Mouse (Mus musculus): ENCODE data around the gene Il6ra. TPM values are rescaled to one million over a fixed set of nuclear protein-coding genes. Genes with fewer than 3 reads are reported as not detected.

Gene Il6ra
- polyA plus RNA-seq, 1 experiment from 2014 or later: 3.4 TPM

DNA sequence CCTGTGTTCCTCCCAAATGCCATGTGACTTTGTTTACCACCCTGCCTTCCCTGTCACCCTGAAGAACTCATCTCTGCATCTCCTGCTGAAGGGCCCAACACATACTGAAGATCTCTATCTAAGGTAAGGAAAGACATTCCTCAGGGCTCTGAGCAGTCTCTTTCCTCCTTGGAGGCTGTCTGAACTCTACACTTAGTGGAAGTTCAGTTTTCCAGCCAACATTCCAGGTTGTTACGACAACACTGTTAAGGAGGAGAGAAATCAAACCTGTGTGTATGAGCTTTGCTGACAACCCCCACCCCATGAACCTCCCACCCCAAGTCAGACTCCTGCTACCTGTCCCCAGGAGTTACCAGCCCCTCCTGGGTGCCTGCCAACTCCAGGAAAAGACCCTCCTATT is 3.6 kb upstream of the Il6ra start:
- Histone ChIP-seq H3K4me3 (ENCODE audit: low read length) (no peak overlapping the region), H3K27ac (ENCODE audit: low read length) (no peak overlapping the region), H3K9me3 (ENCODE audit: control insufficient read depth, low read length) (no peaks in the 10 kb centered on the region), H3K27me3 (replicated peaks; ENCODE audit: control insufficient read depth, insufficient read depth, low read length) (peaks cover 6% of the 10 kb centered on the region; the same call in 1 of the 2 replicates), H3K4me1 (ENCODE audit: control insufficient read depth, insufficient read depth, low read length) (0 out of 2 replicates have a peak, but pooled peaks cover 15% of the 10 kb centered on the region), H3K4me2 (ENCODE audit: low read depth, low read length) (no peak overlapping the region), H3K36me3 (ENCODE audit: control insufficient read depth, insufficient read depth, low read length) (no peaks in the 10 kb centered on the region), H3K9ac (ENCODE audit: low read depth, low read length) (no peak overlapping the region)
- no peak for ATAC-seq
- 64% methylated on average over 1 of the region's 1 CpGs for WGBS

DNA sequence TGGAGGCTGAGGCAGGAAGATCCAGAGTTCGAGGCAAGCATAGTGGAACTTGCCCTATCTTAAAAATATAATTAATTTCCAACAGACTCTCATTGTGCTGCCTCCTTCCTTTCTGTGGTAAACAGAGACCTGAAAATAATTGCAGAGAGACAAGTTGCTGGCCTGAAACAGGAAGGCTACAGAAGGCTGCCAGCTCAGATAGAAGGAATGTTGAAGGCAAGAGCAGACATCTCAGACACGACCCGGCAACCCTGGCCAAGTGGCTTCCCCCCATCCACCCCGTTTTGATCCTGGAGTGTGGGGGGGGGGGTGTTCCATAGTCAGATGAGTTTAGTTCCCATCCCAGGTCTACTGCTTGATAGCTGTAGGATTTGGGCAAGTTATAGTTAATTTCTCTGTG is 1.7 kb upstream of the Il6ra start:
- H3K4me3 ChIP-seq (ENCODE audit: low read length): no peak overlapping the region
- WGBS: 70% methylated on average over 4 of the region's 4 CpGs
- H3K9ac ChIP-seq (ENCODE audit: low read depth, low read length): no peak overlapping the region
- H3K4me2 ChIP-seq (ENCODE audit: low read depth, low read length): no peak overlapping the region
- no peaks in the 10 kb centered on the region for H3K36me3 ChIP-seq (ENCODE audit: control insufficient read depth, insufficient read depth, low read length)
- no peak overlapping the region for H3K27ac ChIP-seq (ENCODE audit: low read length)
- H3K4me1 ChIP-seq (ENCODE audit: control insufficient read depth, insufficient read depth, low read length): 0 out of 2 replicates have a peak, but pooled peaks cover 15% of the 10 kb centered on the region
- H3K9me3 ChIP-seq (ENCODE audit: control insufficient read depth, low read length): no peaks in the 10 kb centered on the region
- H3K27me3 ChIP-seq (replicated peaks; ENCODE audit: control insufficient read depth, insufficient read depth, low read length): peaks cover 6% of the 10 kb centered on the region; the same call in 1 of the 2 replicates
- ATAC-seq: no peak

DNA sequence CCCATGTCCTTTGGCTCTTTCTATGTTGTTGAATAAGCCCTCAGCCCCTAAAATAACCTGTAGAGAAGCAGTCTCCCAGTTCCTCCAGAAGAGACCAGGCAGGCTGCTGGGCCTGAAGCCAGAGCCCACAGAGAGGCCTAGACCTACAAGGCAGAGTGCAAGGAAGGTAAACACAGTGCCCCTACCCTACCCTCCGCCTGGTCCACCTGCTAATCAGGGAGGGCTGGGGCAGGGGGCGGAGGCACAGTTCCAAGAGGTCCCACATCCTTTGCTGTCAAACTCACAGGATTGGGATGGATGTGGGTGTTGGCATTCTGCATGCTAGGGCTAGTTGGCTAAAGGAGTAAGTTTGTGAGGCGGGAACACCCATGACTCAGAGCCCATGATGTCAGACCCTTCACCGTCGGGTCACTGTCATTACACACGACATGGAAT is 871 bp downstream of the Il6ra start:
- H3K36me3 ChIP-seq (ENCODE audit: control insufficient read depth, insufficient read depth, low read length): no peaks in the 10 kb centered on the region
- H3K27me3 ChIP-seq (replicated peaks; ENCODE audit: control insufficient read depth, insufficient read depth, low read length): peaks cover 6% of the 10 kb centered on the region; the same call in 1 of the 2 replicates
- H3K27ac ChIP-seq (ENCODE audit: low read length): no peak overlapping the region
- H3K9me3 ChIP-seq (ENCODE audit: control insufficient read depth, low read length): no peaks in the 10 kb centered on the region
- ATAC-seq: no peak
- 0 out of 2 replicates have a peak, but pooled peaks cover 15% of the 10 kb centered on the region for H3K4me1 ChIP-seq (ENCODE audit: control insufficient read depth, insufficient read depth, low read length)
- peak overlapping the region; percentile 99 for H3K4me2 ChIP-seq (ENCODE audit: low read depth, low read length)
- peak overlapping the region; percentile 62 for H3K4me3 ChIP-seq (ENCODE audit: low read length)
- H3K9ac ChIP-seq (ENCODE audit: low read depth, low read length): no peak overlapping the region
- WGBS: 39% methylated on average over 6 of the region's 6 CpGs

DNA sequence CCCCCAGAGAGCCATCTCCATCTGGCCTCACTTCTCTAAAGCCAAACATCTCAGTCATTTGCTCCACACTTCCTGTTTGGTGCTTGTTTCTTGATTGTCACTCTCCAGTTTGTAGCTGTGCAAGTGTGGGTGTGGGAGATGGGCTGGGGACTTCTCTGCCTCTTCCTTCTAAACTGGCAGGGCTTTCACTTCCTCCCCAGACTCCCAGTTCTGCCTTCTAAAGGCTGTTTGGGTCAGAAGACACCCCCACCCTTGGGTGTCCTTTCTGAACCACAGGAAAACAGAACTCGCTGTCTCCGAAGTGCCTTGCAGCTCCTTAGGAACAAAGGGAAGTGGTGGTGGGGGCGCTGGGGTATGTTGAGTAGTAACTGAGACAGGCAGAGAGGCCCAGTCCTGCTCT is 1.8 kb downstream of the Il6ra start:
- H3K9ac ChIP-seq (ENCODE audit: low read depth, low read length): no peak overlapping the region
- no peak for ATAC-seq
- no peak overlapping the region for H3K27ac ChIP-seq (ENCODE audit: low read length)
- H3K36me3 ChIP-seq (ENCODE audit: control insufficient read depth, insufficient read depth, low read length): no peaks in the 10 kb centered on the region
- H3K4me3 ChIP-seq (ENCODE audit: low read length): no peak overlapping the region
- 0 out of 2 replicates have a peak, but pooled peaks cover 15% of the 10 kb centered on the region for H3K4me1 ChIP-seq (ENCODE audit: control insufficient read depth, insufficient read depth, low read length)
- no peaks in the 10 kb centered on the region for H3K9me3 ChIP-seq (ENCODE audit: control insufficient read depth, low read length)
- 87% methylated on average over 3 of the region's 3 CpGs for WGBS
- peaks cover 6% of the 10 kb centered on the region; the same call in 1 of the 2 replicates for H3K27me3 ChIP-seq (replicated peaks; ENCODE audit: control insufficient read depth, insufficient read depth, low read length)
- H3K4me2 ChIP-seq (ENCODE audit: low read depth, low read length): no peak overlapping the region

DNA sequence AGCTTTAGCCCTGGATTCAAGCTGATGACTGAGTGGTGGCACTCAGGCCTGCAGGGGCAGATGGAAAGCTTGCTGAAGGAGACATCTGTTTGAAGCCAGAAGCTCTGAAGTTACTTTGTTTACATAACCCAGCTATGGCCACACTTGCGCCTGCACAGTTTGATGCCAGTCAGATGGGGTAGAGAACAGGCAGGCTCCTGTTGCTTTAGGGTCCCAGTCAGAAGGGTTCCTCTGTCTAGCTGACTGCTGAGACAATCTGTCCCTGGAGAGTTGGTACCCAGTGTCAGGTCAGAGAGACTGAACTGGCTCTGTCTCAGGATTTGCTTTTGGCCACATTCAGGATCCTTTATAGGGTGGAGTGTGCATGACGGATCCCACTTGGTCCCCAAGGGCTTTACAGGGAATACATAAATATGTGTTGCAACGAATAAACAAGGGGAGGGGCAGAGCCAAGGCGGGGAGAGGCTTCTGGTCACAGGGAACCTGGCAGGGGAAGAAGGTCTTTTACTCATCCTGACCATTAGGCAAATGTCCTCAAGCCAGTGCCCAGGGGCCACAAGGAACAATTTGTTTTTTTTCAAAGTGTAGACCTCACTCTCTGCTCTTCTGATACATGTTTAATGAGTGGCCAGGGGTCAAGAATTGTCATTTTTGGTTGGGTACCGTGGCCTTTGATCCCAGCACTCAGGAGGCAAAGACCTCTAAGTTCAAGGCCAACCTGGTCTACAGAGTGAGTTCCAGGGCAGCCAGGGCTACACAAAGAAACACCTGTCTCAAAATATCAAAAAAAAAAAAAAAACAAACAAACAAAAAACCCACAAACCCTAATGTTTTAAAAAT is 3.1 kb downstream of the Il6ra start:
- Histone ChIP-seq H3K9me3 (ENCODE audit: control insufficient read depth, low read length) (no peaks in the 10 kb centered on the region), H3K9ac (ENCODE audit: low read depth, low read length) (no peak overlapping the region), H3K27ac (ENCODE audit: low read length) (no peak overlapping the region), H3K27me3 (replicated peaks; ENCODE audit: control insufficient read depth, insufficient read depth, low read length) (peaks cover 6% of the 10 kb centered on the region; the same call in 1 of the 2 replicates), H3K4me3 (ENCODE audit: low read length) (no peak overlapping the region), H3K36me3 (ENCODE audit: control insufficient read depth, insufficient read depth, low read length) (no peaks in the 10 kb centered on the region), H3K4me2 (ENCODE audit: low read depth, low read length) (no peak overlapping the region), H3K4me1 (ENCODE audit: control insufficient read depth, insufficient read depth, low read length) (0 out of 2 replicates have a peak, but pooled peaks cover 15% of the 10 kb centered on the region)
- no peak for ATAC-seq
- WGBS: 54% methylated on average over 5 of the region's 5 CpGs

DNA sequence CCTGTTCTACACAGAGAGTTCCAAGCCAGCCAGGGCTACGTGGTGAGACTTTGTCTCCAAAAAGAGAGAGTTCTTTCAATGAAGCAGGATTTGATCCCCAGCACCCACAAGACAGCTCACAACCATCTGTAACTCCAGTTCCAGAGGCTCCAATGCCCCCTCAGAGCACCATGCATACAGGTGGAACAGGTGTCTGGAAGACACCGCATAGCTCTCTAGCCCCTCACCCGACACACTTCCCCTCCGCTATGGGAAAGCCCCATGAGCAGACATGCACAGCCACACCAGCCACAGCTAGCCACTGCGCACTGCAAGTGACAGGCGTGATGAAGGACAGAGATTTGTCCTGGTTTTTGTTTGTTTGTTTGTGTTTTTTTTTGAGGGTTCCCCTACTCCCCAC is 4.2 kb downstream of the Il6ra start:
- ATAC-seq: no peak
- 84% methylated on average over 6 of the region's 6 CpGs for WGBS
- no peak overlapping the region for H3K4me3 ChIP-seq (ENCODE audit: low read length)

DNA sequence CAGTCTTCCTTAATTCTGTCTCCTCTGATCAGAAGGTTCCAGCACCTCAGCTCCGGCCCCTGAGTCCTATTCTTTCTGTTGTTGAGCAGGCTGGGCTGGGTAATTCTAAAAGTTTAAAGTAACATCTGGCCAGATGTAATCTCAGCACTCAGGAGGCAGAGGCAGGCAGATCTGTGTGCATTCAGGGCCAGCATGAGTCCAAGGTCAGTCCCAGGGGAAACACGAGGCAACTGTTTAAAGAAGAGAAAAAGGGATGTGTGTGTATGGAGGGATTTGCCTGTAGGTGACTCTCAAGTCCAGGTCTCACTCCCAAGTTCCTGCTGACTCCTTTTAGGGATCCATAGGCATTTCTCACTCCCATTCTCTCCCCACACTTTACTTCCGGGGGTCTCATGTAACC is 5.2 kb downstream of the Il6ra start:
- Histone ChIP-seq H3K27ac (ENCODE audit: low read length) (no peak overlapping the region), H3K4me2 (ENCODE audit: low read depth, low read length) (no peak overlapping the region), H3K9ac (ENCODE audit: low read depth, low read length) (no peak overlapping the region), H3K4me1 (ENCODE audit: control insufficient read depth, insufficient read depth, low read length) (0 out of 2 replicates have a peak, but pooled peaks cover 8% of the 10 kb centered on the region), H3K27me3 (replicated peaks; ENCODE audit: control insufficient read depth, insufficient read depth, low read length) (0 out of 2 replicates have a peak, but pooled peaks cover 2% of the 10 kb centered on the region), H3K36me3 (ENCODE audit: control insufficient read depth, insufficient read depth, low read length) (no peaks in the 10 kb centered on the region), H3K9me3 (ENCODE audit: control insufficient read depth, low read length) (no peaks in the 10 kb centered on the region), H3K4me3 (ENCODE audit: low read length) (no peak overlapping the region)
- WGBS: 76% methylated on average over 3 of the region's 3 CpGs
- ATAC-seq: no peak

More for the DNA sequence above, 4.2 kb downstream of the Il6ra start:
- Histone ChIP-seq H3K9ac (ENCODE audit: low read depth, low read length) (no peak overlapping the region), H3K27ac (ENCODE audit: low read length) (no peak overlapping the region), H3K4me1 (ENCODE audit: control insufficient read depth, insufficient read depth, low read length) (0 out of 2 replicates have a peak, but pooled peaks cover 15% of the 10 kb centered on the region), H3K36me3 (ENCODE audit: control insufficient read depth, insufficient read depth, low read length) (no peaks in the 10 kb centered on the region), H3K9me3 (ENCODE audit: control insufficient read depth, low read length) (no peaks in the 10 kb centered on the region), H3K4me2 (ENCODE audit: low read depth, low read length) (no peak overlapping the region), H3K27me3 (replicated peaks; ENCODE audit: control insufficient read depth, insufficient read depth, low read length) (0 out of 2 replicates have a peak, but pooled peaks cover 2% of the 10 kb centered on the region)

DNA sequence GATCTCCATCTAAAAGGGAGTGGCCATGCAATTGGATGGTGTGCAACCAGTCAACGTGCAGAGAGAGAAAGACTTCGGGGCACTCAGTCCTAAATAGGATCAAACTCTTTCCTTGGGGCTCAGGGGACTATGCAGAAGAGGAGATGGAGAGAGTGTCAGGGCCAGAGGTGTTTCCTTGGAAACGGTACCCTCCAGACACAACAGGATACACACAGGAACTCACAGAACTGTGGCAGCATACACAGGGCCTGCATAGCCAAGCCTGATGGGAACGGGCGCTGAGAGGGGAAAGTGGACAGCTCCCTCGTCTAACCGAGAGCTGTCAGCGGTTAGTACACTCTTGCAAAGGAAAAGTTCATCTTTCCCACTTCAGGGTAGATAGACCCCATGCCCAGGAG is 13.5 kb downstream of the Il6ra start:
- Histone ChIP-seq H3K4me2 (ENCODE audit: low read depth, low read length) (no peak overlapping the region), H3K4me1 (ENCODE audit: control insufficient read depth, insufficient read depth, low read length) (no peaks in the 10 kb centered on the region), H3K27ac (ENCODE audit: low read length) (peak overlapping the region; percentile 21; the same call in 1 of the 2 replicates), H3K9me3 (ENCODE audit: control insufficient read depth, low read length) (no peaks in the 10 kb centered on the region), H3K36me3 (ENCODE audit: control insufficient read depth, insufficient read depth, low read length) (no peaks in the 10 kb centered on the region), H3K4me3 (ENCODE audit: low read length) (no peak overlapping the region), H3K9ac (ENCODE audit: low read depth, low read length) (no peak overlapping the region), H3K27me3 (replicated peaks; ENCODE audit: control insufficient read depth, insufficient read depth, low read length) (no peaks in the 10 kb centered on the region)
- no peak for ATAC-seq
- 71% methylated on average over 8 of the region's 8 CpGs for WGBS

DNA sequence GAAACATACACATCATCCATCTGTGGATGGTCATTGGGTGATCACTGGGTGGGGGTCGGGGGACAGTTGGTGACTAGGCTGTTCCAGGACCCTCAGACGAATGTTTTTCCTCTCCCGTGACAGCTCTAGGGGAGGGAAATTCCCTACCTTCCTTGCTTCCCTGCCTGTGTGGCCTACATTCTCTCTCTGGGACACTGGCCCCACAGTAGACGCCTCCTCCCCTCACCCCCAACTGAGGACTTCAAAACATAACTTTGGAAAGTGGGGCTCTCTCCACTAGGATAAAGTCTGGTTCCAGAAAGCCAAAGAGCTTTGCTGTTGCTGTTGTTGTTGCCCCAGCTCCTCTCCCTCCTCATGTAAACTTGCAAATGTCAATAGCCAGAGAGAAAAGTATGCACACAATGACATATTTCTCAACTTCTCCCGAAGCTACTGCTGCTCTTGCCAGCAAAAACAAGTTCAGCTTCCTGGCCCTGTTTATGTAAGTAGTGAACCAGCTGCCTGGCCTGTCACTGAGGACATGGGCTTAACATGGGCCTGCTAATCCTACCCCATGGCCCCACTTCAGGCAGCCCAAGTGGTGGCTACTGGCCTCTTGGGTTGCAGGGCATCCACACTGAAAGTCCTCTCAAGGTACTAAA is 14.0 kb downstream of the Il6ra start:
- H3K9ac ChIP-seq (ENCODE audit: low read depth, low read length): no peak overlapping the region
- no peak for ATAC-seq
- WGBS: 62% methylated on average over 5 of the region's 5 CpGs
- H3K4me1 ChIP-seq (ENCODE audit: control insufficient read depth, insufficient read depth, low read length): no peaks in the 10 kb centered on the region
- H3K27me3 ChIP-seq (replicated peaks; ENCODE audit: control insufficient read depth, insufficient read depth, low read length): no peaks in the 10 kb centered on the region
- H3K4me3 ChIP-seq (ENCODE audit: low read length): no peak overlapping the region
- no peak overlapping the region for H3K4me2 ChIP-seq (ENCODE audit: low read depth, low read length)
- H3K9me3 ChIP-seq (ENCODE audit: control insufficient read depth, low read length): no peaks in the 10 kb centered on the region
- H3K27ac ChIP-seq (ENCODE audit: low read length): peak overlapping the region; percentile 21; the same call in 1 of the 2 replicates
- H3K36me3 ChIP-seq (ENCODE audit: control insufficient read depth, insufficient read depth, low read length): no peaks in the 10 kb centered on the region

Measured in intestine, embryonic 16.5 days (tissue).